Mouse (Mus musculus): Measurements from ENCODE around the gene Mug1. TPM values are rescaled to one million over a fixed set of nuclear protein-coding genes. Genes with fewer than 3 reads are reported as not detected.
"Not testable (repeated sequence)": the region's sequence is repeated elsewhere in the genome, so short reads cannot be mapped to it uniquely, and the experiment has no call there.

Gene Mug1
- 0.01 TPM in 1 of 2 replicates, not detected in the other for polyA plus RNA-seq (2012; rRNA removed)

DNA sequence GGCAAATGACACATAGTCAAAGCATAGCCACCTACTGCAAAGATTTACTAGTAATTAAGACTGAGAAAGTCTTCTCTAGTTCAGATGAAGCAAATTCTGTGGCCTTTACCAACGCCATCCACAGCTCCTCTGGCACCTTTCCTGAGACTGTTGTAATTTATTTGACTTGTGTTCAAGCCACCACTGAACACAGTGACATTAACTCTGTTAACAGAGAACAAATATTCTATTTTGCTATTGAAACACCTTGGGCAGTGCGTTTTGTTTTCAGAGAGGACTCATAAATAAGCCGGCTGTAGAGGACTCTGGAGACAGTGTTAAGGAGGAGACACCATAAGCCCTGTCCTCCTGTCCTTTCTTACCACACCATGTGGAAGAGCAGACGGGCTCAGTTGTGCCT, at the start of gene Mug1:
Gene Mug1, plus strand, starts transcription at position 271 of the 400 bp plus-strand sequence.
- not testable (repeated sequence) for DNase-seq (ENCODE audit: low read depth)

DNA sequence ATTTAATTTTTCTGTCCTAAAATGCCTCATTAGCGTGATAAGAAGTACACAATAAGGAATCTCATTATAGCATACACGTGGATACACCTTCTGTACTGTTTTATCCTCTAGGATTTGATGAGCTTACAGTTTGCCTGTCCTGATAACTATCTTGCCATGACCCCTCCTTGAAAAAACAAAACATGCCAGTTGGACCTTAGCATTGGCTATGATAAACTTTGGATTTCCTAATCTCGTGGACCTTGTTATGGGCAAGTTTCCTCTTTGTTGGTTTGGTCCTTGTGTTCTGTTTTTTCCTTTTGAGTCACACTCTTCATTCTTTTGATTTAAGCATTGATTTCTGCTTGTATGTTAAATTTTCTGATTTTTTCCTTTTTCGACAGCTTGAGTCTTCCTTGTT, 10.3 kb upstream of the Mug1 start:
- DNase-seq (ENCODE audit: low read depth) = no peak
- TF ChIP-seq POLR2A (IDR thresholded peaks at IDR 0.05; ENCODE audit: borderline replicate concordance, extremely low read depth, insufficient read depth, insufficient read length, poor library complexity, severe bottlenecking) = no peak
- no peak for TF ChIP-seq CTCF (IDR thresholded peaks at IDR 0.05; ENCODE audit: borderline replicate concordance, extremely low read depth, insufficient read depth, insufficient read length)

DNA sequence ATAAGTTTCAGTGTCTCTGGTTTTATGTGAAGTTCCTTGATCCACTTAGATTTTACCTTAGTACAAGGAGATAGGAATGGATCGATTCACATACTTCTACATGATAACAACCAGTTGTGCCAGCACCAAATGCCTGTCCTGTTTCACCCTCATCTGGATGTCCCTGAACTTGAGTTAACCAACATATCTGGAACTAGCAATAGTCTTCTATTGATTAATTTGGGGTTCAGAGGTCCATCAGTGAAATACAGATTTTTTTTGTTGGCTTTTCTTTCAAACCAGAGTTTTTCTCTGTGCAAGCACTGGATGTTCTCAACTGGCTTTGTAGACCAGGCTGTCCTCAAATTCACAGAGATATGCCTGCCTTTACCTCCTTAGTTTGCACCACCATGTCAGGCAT, 2.0 kb upstream of the Mug1 start:
- no peak for DNase-seq (ENCODE audit: low read depth)
- TF ChIP-seq POLR2A (IDR thresholded peaks at IDR 0.05; ENCODE audit: borderline replicate concordance, extremely low read depth, insufficient read depth, insufficient read length, poor library complexity, severe bottlenecking) (no peak), CTCF (IDR thresholded peaks at IDR 0.05; ENCODE audit: borderline replicate concordance, extremely low read depth, insufficient read depth, insufficient read length) (no peak)

DNA sequence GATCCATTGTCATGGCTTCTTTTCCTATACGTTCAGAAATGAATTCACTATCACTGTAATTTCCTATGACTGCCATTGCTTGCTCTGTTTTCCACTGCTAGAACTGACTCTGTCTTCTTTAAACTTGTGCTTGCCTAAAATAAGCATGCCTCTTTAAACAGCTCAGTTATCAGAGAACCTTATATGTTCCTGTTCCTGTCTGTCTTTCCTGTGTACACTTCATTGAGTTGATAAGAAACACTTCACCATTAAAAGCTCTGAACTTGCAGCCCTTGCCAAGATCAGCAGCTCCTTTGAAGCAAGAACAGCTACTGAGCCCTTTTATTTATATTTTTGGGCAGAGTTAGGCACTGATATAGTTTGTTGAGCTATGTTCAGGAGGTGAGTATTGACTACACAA, 10.0 kb downstream of the Mug1 start:
- TF ChIP-seq CTCF (IDR thresholded peaks at IDR 0.05; ENCODE audit: borderline replicate concordance, extremely low read depth, insufficient read depth, insufficient read length) (no peak), POLR2A (IDR thresholded peaks at IDR 0.05; ENCODE audit: borderline replicate concordance, extremely low read depth, insufficient read depth, insufficient read length, poor library complexity, severe bottlenecking) (no peak)
- DNase-seq (ENCODE audit: low read depth) = no peak

Other genes starting within 250 kb of the Mug1 start
- gene A2m, start 203.2 kb upstream of the Mug1 start, polyA plus RNA-seq (2012; rRNA removed) = 4.2 and 9.3 TPM in 2 replicates
- gene Gm7298, start 105.6 kb upstream of the Mug1 start, polyA plus RNA-seq (2012; rRNA removed) = not detected in 2 replicates
- gene Mug2, start 168.2 kb downstream of the Mug1 start, polyA plus RNA-seq (2012; rRNA removed) = not detected in 2 replicates